Mouse (Mus musculus) C2C12 (cell line): Measurements from ENCODE around the gene Psme2.

ENCODE experiments used
- CEBPB ChIP-seq: IDR thresholded peaks from one replicate; pipeline ENCODE4 v1.6.1; 2011; ENCODE audit warnings: low read depth, mild to moderate bottlenecking, control low read depth, moderate library complexity
- CTCF ChIP-seq: IDR thresholded peaks from one replicate; pipeline ENCODE4 v1.5.1; 2011; ENCODE audit not compliant: control insufficient read depth, insufficient read depth, insufficient read length
- FOSL1 ChIP-seq: IDR thresholded peaks from one replicate; pipeline ENCODE4 v1.8.0; 2011; ENCODE audit warnings: mild to moderate bottlenecking, low read length; ENCODE audit not compliant: poor library complexity, insufficient read depth, severe bottlenecking
- MAX ChIP-seq: IDR thresholded peaks from one replicate; pipeline ENCODE4 v1.6.1; 2011; ENCODE audit warnings: mild to moderate bottlenecking, control low read depth
- MYOG ChIP-seq: IDR thresholded peaks from one replicate; pipeline ENCODE4 v1.6.1; 2011; ENCODE audit not compliant: control insufficient read depth, insufficient read length; ENCODE audit errors: extremely low read depth
- USF1 ChIP-seq: IDR thresholded peaks from one replicate; pipeline ENCODE4 v1.6.1; 2011; ENCODE audit warnings: low read depth, mild to moderate bottlenecking, control low read depth, moderate library complexity

DNA sequence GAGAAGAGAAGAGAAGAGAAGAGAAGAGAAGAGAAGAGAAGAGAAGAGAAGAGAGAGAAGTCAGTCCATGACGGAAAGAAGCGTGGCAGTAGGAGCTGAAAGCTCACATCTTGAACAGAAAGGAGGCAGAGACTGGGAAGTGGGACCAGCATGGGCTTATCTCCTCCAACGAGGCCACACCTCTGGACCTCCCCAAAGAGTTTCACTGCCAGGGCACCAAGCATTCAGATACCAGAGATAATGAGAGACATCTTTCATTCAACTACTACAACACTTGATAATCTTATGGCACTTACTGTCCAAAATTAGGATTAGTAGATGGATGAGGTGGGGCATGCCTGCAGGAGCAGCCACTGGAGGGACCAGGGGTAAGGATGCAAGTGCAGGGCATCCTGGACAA lies 35.1 kb downstream of the Psme2 start:
- no peak for TF ChIP-seq CTCF
- TF ChIP-seq MAX, result no peak
- no peak for TF ChIP-seq CEBPB
- no peak for TF ChIP-seq USF1
- TF ChIP-seq MYOG, result no peak
- TF ChIP-seq FOSL1, result no peak
